Comparison of ENCODE assay signal across 22 mouse cellular contexts in the genomic region with DNA sequence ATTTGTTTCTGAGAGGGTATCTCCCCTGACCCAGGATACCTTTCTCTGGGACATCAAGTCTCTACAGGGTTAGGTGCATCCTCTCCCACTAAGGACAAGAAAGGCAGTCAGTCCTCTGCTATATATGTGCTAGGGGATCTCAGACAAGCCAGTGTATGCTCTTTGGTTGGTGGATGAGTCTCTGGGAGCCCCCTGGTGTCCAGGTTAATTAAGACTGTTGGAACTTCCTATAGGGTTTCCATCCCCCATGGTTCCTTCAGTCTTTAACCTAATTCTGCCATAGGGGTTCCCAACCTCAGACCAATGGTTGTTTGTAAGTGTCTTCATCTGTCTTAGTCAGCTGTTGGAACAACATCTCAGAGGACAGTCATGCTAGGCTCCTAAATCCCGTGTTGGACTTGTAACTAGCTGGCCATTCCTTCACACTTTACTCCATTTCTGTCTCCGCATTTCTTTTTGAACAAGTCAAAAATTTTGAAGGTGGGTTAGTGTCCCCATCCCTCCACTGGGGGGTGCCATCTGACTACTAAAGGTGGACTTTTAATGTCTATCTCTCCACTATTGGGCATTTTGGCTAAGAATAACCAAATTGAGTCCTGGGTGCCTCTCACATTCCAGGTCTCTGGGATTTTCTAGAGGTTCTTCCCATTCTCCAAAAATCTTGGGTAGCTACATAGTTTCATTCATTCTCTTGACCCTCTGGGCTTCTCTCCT. TPM values are rescaled to one million over a fixed set of nuclear protein-coding genes. Genes with fewer than 3 reads are reported as not detected.
DNase-seq lines count a peak whose midpoint lies in the region; ATAC-seq and TF ChIP-seq lines count a peak whose summit lies in the region.
"Had no signal": no experiment of that assay in that cellular context is flagged by ENCODE, and none has a peak within 500 bp of the region (broad histone marks: within the 10 kb centered on the region; RNA-seq: fewer than 3 reads in every experiment).

No protein-coding gene starts in this region.

- H3K27ac ChIP-seq in liver, postnatal 0 days (ENCODE audit: low read depth), result no peak overlapping the region
- H3K27ac ChIP-seq: forebrain, embryonic 15.5 days; liver, embryonic 12.5 days had no signal

- WGBS in liver, postnatal 0 days (ENCODE audit: insufficient replicate concordance), result 43% methylated on average over 2 of the region's 2 CpGs

- TF ChIP-seq CTCF in liver, postnatal 0 days (IDR thresholded peaks at IDR 0.05; ENCODE audit: low read depth), result no peak

- H3K4me1 ChIP-seq in liver, postnatal 0 days (ENCODE audit: insufficient read depth), result no peaks in the 10 kb centered on the region
- H3K4me1 ChIP-seq: forebrain, embryonic 15.5 days; liver, embryonic 12.5 days had no signal

- peak; percentile 29 for DNase-seq in adrenal gland, postnatal 10 days
- no peak for DNase-seq in adrenal gland, adult 8-10 months
- peak; percentile 2 to 31 for DNase-seq in layer of hippocampus, adult 18-20 months (ENCODE audit: low spot score in 2 of 2)
- DNase-seq in layer of hippocampus, adult 9-11 months, result no peak
- peak; percentile 27 for DNase-seq in 416B (ENCODE audit: low read depth)
- peak; percentile 67 for DNase-seq in ZHBTc4 (ENCODE audit: low read depth, low spot score)
- no peak for DNase-seq in frontal cortex, postnatal 36 days (ENCODE audit: low spot score in 2 of 2)
- no peak for DNase-seq in liver, postnatal 0 days
- DNase-seq: cerebellum, adult 11 months; gastrocnemius, postnatal 14 days; lung, postnatal 10 days; retina, postnatal 1 day had no signal

- H3K36me3 ChIP-seq in liver, postnatal 0 days (replicated peaks; ENCODE audit: insufficient read depth, low read length), result no peaks in the 10 kb centered on the region
- H3K36me3 ChIP-seq: forebrain, embryonic 15.5 days; liver, embryonic 12.5 days had no signal

- H3K4me3 ChIP-seq in liver, postnatal 0 days (ENCODE audit: low read depth, low read length), result no peak overlapping the region
- H3K4me3 ChIP-seq: forebrain, embryonic 15.5 days; liver, embryonic 12.5 days had no signal

- H3K9me3 ChIP-seq in liver, postnatal 0 days (ENCODE audit: low read length), result no peaks in the 10 kb centered on the region
- H3K9me3 ChIP-seq: liver, embryonic 12.5 days had no signal

- no peak for TF ChIP-seq EP300 in liver, postnatal 0 days (IDR thresholded peaks at IDR 0.05; ENCODE audit: low read depth)

- ATAC-seq in liver, postnatal 0 days, result no peak
- ATAC-seq: forebrain, embryonic 15.5 days; liver, embryonic 12.5 days had no signal

- H3K9ac ChIP-seq in liver, postnatal 0 days (replicated peaks), result no peak overlapping the region
- H3K9ac ChIP-seq: forebrain, embryonic 15.5 days; liver, embryonic 12.5 days had no signal

- H3K27me3 ChIP-seq in liver, postnatal 0 days (ENCODE audit: insufficient read depth, low read length), result no peaks in the 10 kb centered on the region
- H3K27me3 ChIP-seq: forebrain, embryonic 15.5 days; liver, embryonic 12.5 days had no signal

- H3K4me2 ChIP-seq in liver, postnatal 0 days (ENCODE audit: low read depth, low read length), result no peak overlapping the region
- H3K4me2 ChIP-seq: forebrain, embryonic 15.5 days; heart, embryonic 11.5 days; liver, embryonic 12.5 days had no signal

RNA-seq across cellular contexts. Expression of gene Gm7257, which starts 3.5 kb away (rescaled TPM):
- total RNA-seq in adrenal gland, postnatal 10 days (2021), result not detected
- total RNA-seq in adrenal gland, adult 8-10 months (2022), result not detected
- total RNA-seq in layer of hippocampus, adult 18-20 months (2021), result not detected
- polyA plus RNA-seq in liver, postnatal 0 days (2015; fragmentation: Nextera tagmentation; extraction: Ambion mirVana), result not detected in 2 replicates
- total RNA-seq: adrenal gland, adult 18-20 months; gastrocnemius, postnatal 14 days; left cerebral cortex, postnatal 25 days; MEL; monocyte, adult 5-6 weeks had no signal
- polyA plus RNA-seq: forebrain, embryonic 15.5 days; heart, embryonic 11.5 days; hindbrain, embryonic 11.5 days; intestine, embryonic 14.5 days; liver, embryonic 12.5 days; neural tube, embryonic 14.5 days had no signal

RNA-seq across cellular contexts. Expression of gene Gm9513, which starts 40.2 kb away (rescaled TPM):
- total RNA-seq in adrenal gland, postnatal 10 days (2021), result not detected
- total RNA-seq in adrenal gland, adult 8-10 months (2022), result not detected
- total RNA-seq in layer of hippocampus, adult 18-20 months (2021), result not detected
- polyA plus RNA-seq in liver, postnatal 0 days (2015; fragmentation: Nextera tagmentation; extraction: Ambion mirVana), result not detected in 2 replicates
- total RNA-seq: adrenal gland, adult 18-20 months; gastrocnemius, postnatal 14 days; left cerebral cortex, postnatal 25 days; MEL; monocyte, adult 5-6 weeks had no signal
- polyA plus RNA-seq: forebrain, embryonic 15.5 days; heart, embryonic 11.5 days; hindbrain, embryonic 11.5 days; intestine, embryonic 14.5 days; liver, embryonic 12.5 days; neural tube, embryonic 14.5 days had no signal

Comparison
In these comparisons a context has a peak if more than half of its experiments do, and no peak if none do; other contexts are left out.
1. DNase-seq: peak in adrenal gland, postnatal 10 days (single experiment), layer of hippocampus, adult 18-20 months (2 of 2), 416B (single experiment) and ZHBTc4 (single experiment); none in adrenal gland, adult 8-10 months (single experiment), layer of hippocampus, adult 9-11 months (single experiment), frontal cortex, postnatal 36 days (0 of 2) and liver, postnatal 0 days (single experiment).